8 mouse cellular contexts compared by ENCODE assay signal in the genomic region with DNA sequence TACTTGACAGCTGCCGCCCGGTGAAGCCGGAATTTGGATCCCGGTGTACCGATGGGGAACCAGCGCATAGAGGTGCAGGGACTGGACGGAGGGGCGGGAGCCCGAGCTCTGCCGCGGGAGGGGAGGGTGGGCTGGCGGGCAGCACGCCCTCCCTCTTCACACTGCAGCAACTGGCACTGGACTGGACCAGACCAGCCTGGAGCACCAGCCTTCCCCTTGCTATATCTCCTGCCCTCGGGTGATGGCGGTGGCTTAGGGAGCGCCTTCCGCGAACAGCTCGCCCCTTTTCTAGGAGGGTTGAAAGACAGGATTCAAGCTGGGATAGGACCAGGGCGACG. TPM values are rescaled to one million over a fixed set of nuclear protein-coding genes. Genes with fewer than 3 reads are reported as not detected.
A peak's percentile ranks its signal among the peaks of the same experiment; 100 is the strongest.
DNase-seq lines count a peak whose midpoint lies in the region; ATAC-seq and TF ChIP-seq lines count a peak whose summit lies in the region.

No protein-coding gene starts in this region.

- H3K9ac ChIP-seq in hindbrain, embryonic 14.5 days, result peak overlapping the region; percentile 69
- peak overlapping the region; percentile 55 for H3K9ac ChIP-seq in lung, embryonic 15.5 days
- H3K9ac ChIP-seq in stomach, embryonic 14.5 days (replicated peaks; ENCODE audit: low read depth, low read length), result peak overlapping the region; percentile 30; the same call in 1 of the 2 replicates

- under 1% methylated on average over 21 of the region's 21 CpGs for WGBS in embryonic facial prominence, embryonic 10.5 days
- 2% methylated on average over 21 of the region's 21 CpGs for WGBS in hindbrain, embryonic 14.5 days
- under 1% methylated on average over 21 of the region's 21 CpGs for WGBS in lung, embryonic 15.5 days
- WGBS in stomach, embryonic 14.5 days, result under 1% methylated on average over 21 of the region's 21 CpGs

- peaks cover 46% of the 10 kb centered on the region for H3K27me3 ChIP-seq in E14TG2a.4 (ENCODE audit: insufficient read depth, low read length)
- H3K27me3 ChIP-seq in embryonic facial prominence, embryonic 10.5 days (replicated peaks; ENCODE audit: low read depth, poor library complexity, severe bottlenecking), result peaks cover 60% of the 10 kb centered on the region
- H3K27me3 ChIP-seq in hindbrain, embryonic 14.5 days (ENCODE audit: control insufficient read depth, insufficient read depth, low read length), result peaks cover 23% of the 10 kb centered on the region
- peaks cover 16% of the 10 kb centered on the region for H3K27me3 ChIP-seq in lung, embryonic 15.5 days
- H3K27me3 ChIP-seq in stomach, embryonic 14.5 days (ENCODE audit: control insufficient read depth, insufficient read depth, low read length), result peaks cover 7% of the 10 kb centered on the region; the same call in 1 of the 2 replicates

- no peaks in the 10 kb centered on the region for H3K36me3 ChIP-seq in E14TG2a.4 (ENCODE audit: insufficient read depth, low read length)
- H3K36me3 ChIP-seq in embryonic facial prominence, embryonic 10.5 days (replicated peaks), result no peaks in the 10 kb centered on the region
- H3K36me3 ChIP-seq in hindbrain, embryonic 14.5 days (replicated peaks; ENCODE audit: control insufficient read depth, insufficient read depth), result no peaks in the 10 kb centered on the region
- H3K36me3 ChIP-seq in lung, embryonic 15.5 days, result no peaks in the 10 kb centered on the region
- H3K36me3 ChIP-seq in stomach, embryonic 14.5 days (ENCODE audit: control insufficient read depth, insufficient read depth, low read length), result no peaks in the 10 kb centered on the region

- no peak for TF ChIP-seq CTCF in E14TG2a.4 (conservative IDR thresholded peaks at IDR 0.05; ENCODE audit: low read length)

- H3K4me3 ChIP-seq in E14TG2a.4 (replicated peaks; ENCODE audit: low read length), result peak overlapping the region; percentile 97
- peak overlapping the region; percentile 80 for H3K4me3 ChIP-seq in embryonic facial prominence, embryonic 10.5 days
- H3K4me3 ChIP-seq in hindbrain, embryonic 14.5 days (replicated peaks; ENCODE audit: low read length), result peak overlapping the region; percentile 82
- peak overlapping the region; percentile 73 for H3K4me3 ChIP-seq in lung, embryonic 15.5 days
- H3K4me3 ChIP-seq in stomach, embryonic 14.5 days (ENCODE audit: low read depth, low read length), result peak overlapping the region; percentile 65

- ATAC-seq in frontal cortex, adult (ENCODE audit: low TSS enrichment), result peak; percentile 41
- peak; percentile 73 for ATAC-seq in hindbrain, embryonic 14.5 days (ENCODE audit: low FRiP score)
- ATAC-seq in lung, embryonic 15.5 days (ENCODE audit: borderline replicate concordance, extremely low read depth, low FRiP score, low TSS enrichment), result peak; percentile 66
- peak; percentile 64 for ATAC-seq in stomach, embryonic 14.5 days (ENCODE audit: insufficient number of reproducible peaks, insufficient read depth, low FRiP score, low read depth)

- no peak for DNase-seq in frontal cortex, postnatal 25 days (ENCODE audit: low spot score in 2 of 2)
- no peak for DNase-seq in embryonic facial prominence, embryonic 10.5 days (ENCODE audit: low spot score)
- DNase-seq in hindbrain, embryonic 14.5 days (ENCODE audit: low spot score), result peak; percentile 47
- DNase-seq in frontal cortex, adult 2 months (ENCODE audit: extremely low spot score in 1 of 2, low spot score in 1 of 2), result no peak

- H3K4me1 ChIP-seq in E14TG2a.4 (replicated peaks; ENCODE audit: low read depth, low read length), result peaks cover 16% of the 10 kb centered on the region
- peaks cover 18% of the 10 kb centered on the region for H3K4me1 ChIP-seq in embryonic facial prominence, embryonic 10.5 days
- H3K4me1 ChIP-seq in hindbrain, embryonic 14.5 days (replicated peaks; ENCODE audit: control insufficient read depth, insufficient read depth, low read length), result peaks cover 9% of the 10 kb centered on the region
- H3K4me1 ChIP-seq in lung, embryonic 15.5 days, result peaks cover 5% of the 10 kb centered on the region
- 0 out of 2 replicates have a peak, but pooled peaks cover 4% of the 10 kb centered on the region for H3K4me1 ChIP-seq in stomach, embryonic 14.5 days (ENCODE audit: control insufficient read depth, insufficient read depth, low read length)

- H3K4me2 ChIP-seq in hindbrain, embryonic 14.5 days (replicated peaks), result peak overlapping the region; percentile 80
- H3K4me2 ChIP-seq in lung, embryonic 15.5 days, result peak overlapping the region; percentile 96
- H3K4me2 ChIP-seq in stomach, embryonic 14.5 days (replicated peaks; ENCODE audit: low read depth, low read length), result peak overlapping the region; percentile 98

- no peaks in the 10 kb centered on the region for H3K9me3 ChIP-seq in E14TG2a.4 (ENCODE audit: low read length)
- H3K9me3 ChIP-seq in embryonic facial prominence, embryonic 10.5 days, result no peaks in the 10 kb centered on the region
- no peaks in the 10 kb centered on the region for H3K9me3 ChIP-seq in hindbrain, embryonic 14.5 days (ENCODE audit: control insufficient read depth, low read length)
- H3K9me3 ChIP-seq in lung, embryonic 15.5 days, result no peaks in the 10 kb centered on the region
- H3K9me3 ChIP-seq in stomach, embryonic 14.5 days (ENCODE audit: control insufficient read depth, low read depth, low read length), result no peaks in the 10 kb centered on the region

- H3K27ac ChIP-seq in embryonic facial prominence, embryonic 10.5 days (replicated peaks), result peak overlapping the region; percentile 51
- H3K27ac ChIP-seq in hindbrain, embryonic 14.5 days, result no peak overlapping the region
- H3K27ac ChIP-seq in lung, embryonic 15.5 days, result no peak overlapping the region
- no peak overlapping the region for H3K27ac ChIP-seq in stomach, embryonic 14.5 days (ENCODE audit: low read length)

RNA-seq across cellular contexts. Expression of a gene that starts 0.5 kb away (rescaled TPM):
- polyA plus RNA-seq in embryonic facial prominence, embryonic 10.5 days (2016; fragmentation: Nextera tagmentation; extraction: Ambion mirVana), result 0.65 and 0.82 TPM in 2 replicates
- polyA plus RNA-seq in hindbrain, embryonic 14.5 days (2014; fragmentation: Nextera tagmentation; extraction: Ambion mirVana), result 6.1 and 7.3 TPM in 2 replicates
- polyA plus RNA-seq in lung, embryonic 15.5 days (2015; fragmentation: Nextera tagmentation; extraction: Ambion mirVana), result 1.4 and 2.5 TPM in 2 replicates
- 0.62 and 1.3 TPM in 2 replicates for polyA plus RNA-seq in stomach, embryonic 14.5 days (2014; fragmentation: Nextera tagmentation; extraction: Ambion mirVana)
- polyA plus RNA-seq in frontal cortex, adult 2 months (2012; rRNA removed), result 16.4 and 24.0 TPM in 2 replicates
